Mouse (Mus musculus): ENCODE measurements around the gene Frmd8.

DNA sequence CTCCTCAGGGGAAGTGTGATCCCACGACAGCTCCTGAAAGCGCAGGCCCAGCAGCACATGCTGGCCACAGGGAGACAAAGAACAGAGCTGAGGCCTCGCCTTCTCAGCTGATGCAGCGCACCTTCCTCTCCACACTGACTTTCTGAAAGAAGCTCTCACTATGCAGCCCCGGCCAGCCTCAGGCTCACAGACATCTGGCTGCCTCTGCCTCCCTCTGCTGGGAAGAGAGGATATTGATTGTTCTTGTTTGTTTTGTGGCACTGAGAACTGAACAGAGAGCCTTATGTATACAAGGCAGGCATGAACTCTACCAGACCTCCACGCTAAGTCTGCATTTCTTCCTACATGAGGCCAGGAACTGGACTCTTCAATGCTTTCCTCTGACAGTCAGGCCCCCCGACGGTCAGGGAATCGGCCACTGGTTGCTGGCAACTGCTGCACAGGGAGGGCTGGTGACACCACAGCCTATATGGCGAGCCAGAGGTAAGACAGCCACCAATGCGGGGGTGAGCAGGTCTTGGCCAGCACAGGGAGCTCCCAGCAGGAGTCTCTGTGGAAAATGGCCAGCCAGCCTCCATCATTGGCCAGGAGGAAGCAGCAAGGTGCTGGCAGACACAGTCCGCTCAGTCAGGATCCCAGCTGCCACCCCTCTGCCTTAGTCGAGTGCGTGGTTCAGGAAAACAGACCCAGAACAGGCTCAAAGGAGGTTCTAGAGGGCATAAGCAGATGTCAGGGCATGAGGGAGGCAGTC is 12.6 kb downstream of the Frmd8 start:
- TF ChIP-seq CTCF (IDR thresholded peaks at IDR 0.05; ENCODE audit: control insufficient read depth, insufficient read depth, insufficient replicate concordance, low read depth, low read length) (no peak), POLR2A (IDR thresholded peaks at IDR 0.05; ENCODE audit: control insufficient read depth, low read depth, low read length) (no peak)

Measured in testis, adult 2 months (tissue).